Mouse (Mus musculus): Measurements from ENCODE around the gene Smoc2. TPM values are rescaled to one million over a fixed set of nuclear protein-coding genes. Genes with fewer than 3 reads are reported as not detected.

Smoc2 gene
- polyA plus RNA-seq (2012; rRNA removed), result 8.8 and 22.3 TPM in 2 replicates

GRCm38 (mm10) chr17:14279177-14279965 lies at the start of gene Smoc2:
Gene Smoc2, plus strand, starts transcription at chr17:14279506.

Other genes starting within 250 kb of the Smoc2 start
- gene Gm7358, start 220.0 kb upstream of the Smoc2 start, polyA plus RNA-seq (2012; rRNA removed), result not detected in 2 replicates
- gene Dact2, start 75.2 kb upstream of the Smoc2 start, polyA plus RNA-seq (2012; rRNA removed), result 2.1 and 2.2 TPM in 2 replicates